Mouse (Mus musculus): Measurements from ENCODE around the gene Itga11.
"Not testable (repeated sequence)": the region's sequence is repeated elsewhere in the genome, so short reads cannot be mapped to it uniquely, and the experiment has no call there.

Itga11 gene

DNA sequence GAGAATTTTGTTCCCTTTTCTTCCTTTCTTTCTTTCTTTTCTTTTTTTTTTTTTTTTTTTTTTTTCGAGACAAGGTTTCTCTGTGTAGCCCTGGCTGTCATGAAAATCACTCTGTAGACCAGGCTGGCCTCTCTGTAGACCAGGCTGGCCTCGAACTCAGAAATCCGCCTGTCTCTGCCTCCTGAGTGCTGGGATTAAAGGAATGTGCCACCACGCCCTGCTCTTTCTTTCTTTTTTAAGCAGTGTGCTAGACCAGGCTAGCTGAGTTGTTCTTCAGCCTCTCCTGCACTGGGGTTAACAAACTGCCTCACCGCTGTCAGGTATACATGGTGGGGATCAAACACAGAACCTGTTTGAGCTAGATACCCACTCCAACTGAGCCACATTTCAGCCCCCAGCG lies 142.3 kb downstream of the Itga11 start:
- not testable (repeated sequence) for DNase-seq

DNA sequence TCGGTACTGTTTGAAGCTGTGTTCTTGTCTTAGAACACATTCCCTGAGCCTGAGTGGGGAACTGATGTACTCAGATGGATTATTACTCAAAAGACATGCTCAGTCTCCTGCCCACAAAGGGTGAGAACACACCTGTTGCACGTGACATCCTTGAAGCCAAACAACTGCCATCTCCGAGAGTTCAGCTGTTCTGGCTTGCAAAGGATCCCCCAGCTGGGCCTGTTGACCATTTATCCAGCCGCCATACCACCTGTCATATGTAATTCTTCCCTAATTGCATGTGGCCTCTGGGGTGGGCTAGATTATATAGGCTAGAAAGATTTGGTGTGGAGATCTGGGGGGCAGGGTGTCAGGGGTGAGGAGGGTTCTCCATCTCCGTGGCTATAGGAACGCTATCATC lies 143.2 kb downstream of the Itga11 start:
- no peak for DNase-seq

- no peak for DNase-seq
Observed at GRCm38 (mm10) chr9:62821811-62822210, 144.2 kb downstream of the Itga11 start.

- no peak for DNase-seq
Observed at GRCm38 (mm10) chr9:62825791-62826393, 148.3 kb downstream of the Itga11 start.

DNA sequence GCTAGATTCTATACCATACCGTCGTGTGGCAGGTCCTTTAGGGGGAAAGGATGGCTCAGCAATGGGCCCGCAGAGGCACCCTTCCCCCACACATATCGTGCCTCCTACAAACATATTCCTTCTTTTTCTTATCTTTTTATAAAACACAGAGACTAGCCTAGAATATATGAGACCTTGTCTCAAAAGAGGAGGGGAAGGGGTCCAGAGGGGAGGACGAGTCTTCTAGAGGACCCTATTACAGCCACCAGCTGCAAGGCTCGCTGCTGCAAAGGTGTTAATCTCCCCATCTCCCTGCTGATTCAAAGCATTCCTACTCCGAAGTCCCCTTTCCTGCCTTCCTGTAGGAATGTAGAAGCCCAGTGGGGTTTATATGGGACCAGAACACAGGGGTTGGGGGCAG lies 148.8 kb downstream of the Itga11 start:
- no peak for DNase-seq

DNA sequence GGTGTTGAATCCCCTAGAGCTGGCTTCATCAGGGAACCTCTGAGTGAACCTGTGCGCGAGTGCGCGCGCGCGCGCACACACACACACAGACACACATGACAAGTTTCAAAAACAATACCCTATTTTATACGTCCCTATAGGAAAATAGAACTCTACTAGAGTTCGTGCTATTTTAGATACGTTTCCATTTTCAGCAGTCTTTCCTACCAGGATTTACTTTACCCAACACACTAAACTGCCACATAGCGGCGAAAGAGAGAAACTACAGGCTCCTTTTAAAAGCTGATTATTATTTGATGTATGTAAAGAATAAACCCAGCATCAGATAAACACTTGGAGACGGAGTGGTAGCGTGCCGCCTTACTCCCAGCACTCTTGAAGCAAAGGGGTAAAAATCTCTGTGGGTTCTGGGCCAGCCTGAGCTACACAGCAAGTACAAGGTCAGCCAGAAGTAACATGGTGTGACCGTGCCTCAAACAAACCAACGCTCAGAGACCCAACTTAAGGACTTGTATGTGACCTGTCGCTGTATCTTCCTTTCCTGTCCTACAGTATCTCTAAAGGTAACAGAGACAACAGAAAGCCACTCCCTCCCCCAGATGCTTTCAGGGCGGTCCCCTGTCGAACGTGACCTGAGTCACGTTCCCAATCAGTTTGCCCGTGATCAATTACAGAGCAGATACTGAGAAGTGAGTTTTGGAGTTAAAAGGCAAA lies 150.5 kb downstream of the Itga11 start:
- peak in 1 of 2 experiments; percentile 34 for DNase-seq

- DNase-seq, result peak; percentile 91 to 93
Observed at GRCm38 (mm10) chr9:62828662-62829086, 151.0 kb downstream of the Itga11 start.

- no peak for DNase-seq
Observed at GRCm38 (mm10) chr9:62829877-62830276, 152.3 kb downstream of the Itga11 start.
